Mouse (Mus musculus) erythroblast, embryonic 14.5 days (primary cell): ENCODE results near the gene 1700001P01Rik.

Experiments used
- GATA1 ChIP-seq: IDR thresholded peaks from 2 replicates; pipeline ENCODE4 v1.6.1; 2012; ENCODE audit warnings: low read length, inconsistent platforms, mixed read lengths
- TAL1 ChIP-seq: IDR thresholded peaks from 3 replicates; pipeline ENCODE4 v1.6.1; 2012; ENCODE audit warnings: low read length, inconsistent platforms, mixed read lengths

DNA sequence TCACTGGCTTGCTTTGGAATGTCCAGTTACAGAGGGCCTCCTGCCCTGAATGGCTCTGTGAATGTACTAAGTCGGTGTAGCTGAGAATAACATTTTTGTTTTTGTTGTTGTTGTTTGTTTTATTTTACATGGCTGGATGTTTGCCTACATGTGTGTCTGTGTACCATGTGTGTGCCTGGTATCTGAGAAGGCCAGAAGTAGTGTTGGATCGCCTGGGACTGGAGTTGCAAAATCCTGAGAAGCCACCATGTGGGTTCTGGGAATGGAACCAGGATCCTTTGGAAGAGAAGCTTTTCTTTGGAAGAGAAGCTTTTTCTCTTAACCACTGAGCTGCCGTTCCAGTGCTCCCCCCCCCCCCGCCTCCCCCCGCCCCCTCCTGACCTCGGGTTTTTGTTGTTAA lies 26.8 kb upstream of the 1700001P01Rik start:
- TF ChIP-seq GATA1 (no peak), TAL1 (no peak)
